Mouse (Mus musculus): ENCODE measurements around the gene Gm14419. TPM values are rescaled to one million over a fixed set of nuclear protein-coding genes. Genes with fewer than 3 reads are reported as not detected.

Gm14419 gene
- 1 to 10 TPM in 1 of 2 experiments, under 1 TPM in 1; 0.49 to 2.4 TPM for polyA plus RNA-seq (2017; shearing (Covaris generic))

GRCm38 (mm10) chr2:177000656-177001055 is at the start of gene Gm14419:
Gene Gm14419 (plus strand): TSS chr2:177000956.

Other genes with a start within 250 kb of the Gm14419 start
- 1 to 10 TPM; 7.5 to 8.1 TPM for gene Gm14295, start 202.3 kb upstream of the Gm14419 start, polyA plus RNA-seq (2017; shearing (Covaris generic))
- not detected for gene Gm14408, start 169.8 kb upstream of the Gm14419 start, polyA plus RNA-seq (2017; shearing (Covaris generic))
- 1 to 10 TPM; 2.4 to 3.3 TPM for gene Gm14296, start 73.1 kb upstream of the Gm14419 start, polyA plus RNA-seq (2017; shearing (Covaris generic))
- gene Gm14401, start 73.4 kb downstream of the Gm14419 start, polyA plus RNA-seq (2017; shearing (Covaris generic)), result under 1 TPM in 1 of 2 experiments, not detected in 1; 0.61 TPM
- 1 to 10 TPM; 4.5 to 7.8 TPM for gene Gm14410, start 205.5 kb downstream of the Gm14419 start, polyA plus RNA-seq (2017; shearing (Covaris generic))